Mouse (Mus musculus) kidney, adult 11 months (tissue): ENCODE data around the gene Plcb1.

ENCODE experiments used
- DNase-seq: peaks from one replicate; pipeline ENCODE4 v3.0.0; 2022

Plcb1 gene

GRCm38 (mm10) chr2:134914091-134914550, 128.3 kb downstream of the Plcb1 start:
- peak; percentile 41 for DNase-seq

DNA sequence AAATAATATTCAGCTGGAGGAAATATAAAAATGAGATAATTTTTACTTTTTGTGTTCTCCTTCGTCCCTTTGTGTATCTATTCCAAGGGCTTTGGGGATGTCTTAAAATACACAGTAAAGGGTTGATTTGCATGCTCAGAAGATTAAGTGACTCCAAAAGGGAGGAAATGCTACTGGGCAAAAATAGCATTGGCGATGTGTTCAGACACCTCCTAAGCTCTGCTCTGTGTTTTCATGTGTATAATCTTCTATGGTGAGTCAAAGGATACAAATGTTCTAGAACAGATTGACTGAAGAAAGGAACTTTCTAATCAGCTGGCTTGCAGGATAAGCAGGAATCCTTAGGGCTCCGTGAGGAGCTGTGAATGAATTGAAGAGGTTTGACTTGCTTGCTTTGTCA, 129.2 kb downstream of the Plcb1 start:
- DNase-seq, result no peak

DNA sequence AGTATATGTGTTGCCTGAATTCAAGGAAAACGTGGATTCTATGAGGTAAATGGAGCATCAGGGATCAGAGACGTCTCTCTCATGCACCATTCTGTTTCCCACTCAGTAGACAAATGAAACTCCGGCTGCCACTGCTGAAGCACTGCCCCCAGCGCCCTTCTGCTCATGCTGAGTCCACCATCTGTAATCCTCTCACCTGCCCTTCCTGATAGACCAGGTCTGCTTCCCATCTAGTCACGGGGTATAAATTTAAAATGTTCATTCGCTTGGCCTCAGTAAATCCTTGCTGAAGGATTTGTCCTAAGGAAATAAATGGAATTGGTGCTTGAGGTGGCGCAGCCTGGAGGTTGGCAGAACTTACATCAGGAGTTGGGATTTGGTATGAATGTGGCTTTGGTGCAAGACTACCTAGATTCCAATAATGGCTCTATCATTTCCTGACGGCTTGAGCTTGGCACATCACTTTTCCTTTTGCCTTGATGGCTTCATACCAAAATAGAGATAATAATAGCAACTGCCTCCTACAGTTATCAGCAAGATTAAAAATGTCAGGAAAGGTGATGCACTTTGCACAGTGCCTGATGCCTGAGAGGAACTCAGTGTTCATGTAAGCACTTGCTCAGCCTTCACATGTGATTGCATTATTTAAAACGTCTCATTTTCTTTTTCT, 134.9 kb downstream of the Plcb1 start:
- no peak for DNase-seq

- peak; percentile 55 for DNase-seq
These were observed 136.9 kb downstream of the Plcb1 start for GRCm38 (mm10) chr2:134922636-134923375.

DNA sequence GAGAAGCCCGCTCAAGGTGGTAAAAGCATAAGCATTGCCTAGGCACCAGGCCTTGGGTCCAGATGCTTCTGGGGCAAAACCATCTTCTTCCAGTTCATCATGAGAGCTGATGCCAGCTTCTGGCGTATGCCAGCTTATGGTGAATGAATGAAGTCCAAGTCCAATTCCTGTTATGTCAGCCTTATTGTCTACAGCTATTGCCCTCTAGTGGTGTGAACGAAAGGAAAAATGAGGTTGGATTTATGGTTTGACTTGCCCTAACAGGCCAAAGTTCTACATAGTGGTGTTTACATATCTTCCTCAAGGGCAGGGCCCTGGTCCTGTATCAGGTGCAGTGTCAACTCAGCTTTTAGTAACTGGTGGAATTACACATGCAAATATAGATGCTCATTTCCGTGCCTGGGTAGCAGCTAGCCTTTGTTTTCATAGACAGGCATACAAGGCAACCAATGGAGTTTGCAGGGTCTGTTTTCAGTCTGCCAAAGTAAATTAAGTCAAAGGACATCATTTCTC, 138.3 kb downstream of the Plcb1 start:
- no peak for DNase-seq

GRCm38 (mm10) chr2:134926266-134926665, 140.4 kb downstream of the Plcb1 start:
- no peak for DNase-seq

GRCm38 (mm10) chr2:134927072-134927471, 141.2 kb downstream of the Plcb1 start:
- peak; percentile 37 for DNase-seq

DNA sequence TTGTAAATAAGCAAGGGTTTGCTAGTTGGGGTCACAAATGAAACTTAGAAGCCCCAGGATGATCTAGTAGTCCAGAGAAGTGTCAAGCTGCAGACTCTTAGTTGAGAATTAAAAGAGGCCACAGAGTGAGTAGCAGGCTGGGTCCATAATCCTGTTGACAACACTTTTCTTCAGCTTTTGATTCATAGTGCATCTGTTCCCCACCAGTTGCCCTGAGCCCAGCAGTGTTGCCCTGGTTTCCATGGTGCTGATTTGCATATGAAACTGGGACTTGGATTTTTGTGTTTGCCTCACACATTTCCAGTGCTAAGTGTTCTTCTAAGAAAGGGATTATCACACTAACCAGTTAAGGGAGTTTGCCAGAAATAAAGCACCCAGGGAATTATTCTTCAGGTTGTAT, 143.6 kb downstream of the Plcb1 start:
- DNase-seq, result no peak

DNA sequence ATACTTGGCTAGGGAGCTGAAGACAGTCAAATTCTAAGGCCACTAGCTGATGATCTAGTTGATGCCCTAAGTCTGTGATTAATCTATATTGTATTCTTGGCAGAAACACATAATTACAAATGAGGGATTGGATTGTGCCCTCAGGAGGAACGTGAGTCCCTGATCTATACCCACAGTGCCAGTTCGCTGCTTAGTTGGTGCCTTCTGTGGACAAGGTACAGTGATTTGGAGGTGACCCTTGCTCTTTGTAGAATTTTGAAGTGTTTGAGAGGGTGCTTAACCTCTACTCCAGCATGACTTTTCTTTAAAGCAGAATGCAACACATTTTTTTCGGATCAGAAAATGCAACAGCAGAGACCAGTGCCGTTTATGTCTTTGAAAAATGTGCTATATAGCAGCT, 145.1 kb downstream of the Plcb1 start:
- DNase-seq, result peak; percentile 52

- peak; percentile 81 for DNase-seq
These were observed 146.0 kb downstream of the Plcb1 start for GRCm38 (mm10) chr2:134931756-134932421.

GRCm38 (mm10) chr2:134935469-134935868, 149.6 kb downstream of the Plcb1 start:
- DNase-seq, result no peak

GRCm38 (mm10) chr2:134935970-134936649, 150.2 kb downstream of the Plcb1 start:
- no peak for DNase-seq

- DNase-seq, result no peak
These were observed 151.8 kb downstream of the Plcb1 start for GRCm38 (mm10) chr2:134937666-134938065.

- no peak for DNase-seq
These were observed 156.2 kb downstream of the Plcb1 start for GRCm38 (mm10) chr2:134942039-134942438.

DNA sequence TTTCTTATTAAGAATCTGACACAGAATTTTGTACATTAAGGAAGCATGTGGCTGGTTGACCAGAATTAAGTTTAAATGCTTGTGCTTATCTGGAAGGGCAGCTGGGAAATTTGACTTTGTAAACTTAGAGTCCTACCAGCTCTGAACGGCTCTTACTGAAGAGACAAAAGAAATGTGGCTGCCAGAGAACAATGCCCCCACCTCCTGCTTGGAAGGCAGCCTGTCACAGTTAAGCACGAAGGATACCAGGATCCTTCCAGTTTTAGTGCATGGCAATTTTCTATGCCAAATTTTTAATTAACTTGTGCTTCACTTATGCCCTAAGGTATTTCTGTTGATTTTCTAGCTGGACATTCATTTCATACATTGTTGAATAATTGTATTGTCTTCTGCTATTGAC, 157.1 kb downstream of the Plcb1 start:
- DNase-seq, result no peak

GRCm38 (mm10) chr2:134946331-134946730, 160.5 kb downstream of the Plcb1 start:
- DNase-seq, result no peak

GRCm38 (mm10) chr2:134946911-134947310, 161.0 kb downstream of the Plcb1 start:
- peak; percentile 88 for DNase-seq

GRCm38 (mm10) chr2:134952088-134952487, 166.2 kb downstream of the Plcb1 start:
- no peak for DNase-seq

DNA sequence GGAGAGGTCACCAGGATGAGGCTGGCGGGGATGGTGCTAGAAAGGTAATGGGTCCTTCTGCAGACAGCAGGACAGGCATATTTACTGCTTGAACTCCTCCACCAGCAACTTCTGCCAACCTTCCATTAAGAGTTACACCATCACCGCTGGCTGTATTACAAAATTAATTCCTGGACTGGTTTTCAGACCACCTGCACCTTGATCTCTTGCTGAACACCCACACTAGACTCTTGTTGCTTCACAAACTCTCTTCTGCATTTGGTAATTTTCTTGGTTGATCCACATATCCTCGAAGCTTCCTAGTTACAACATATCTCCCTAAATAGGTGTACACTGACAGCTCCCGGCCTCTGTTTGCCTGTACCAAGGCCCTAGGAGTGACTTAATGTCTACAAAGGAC, 170.6 kb downstream of the Plcb1 start:
- no peak for DNase-seq

- no peak for DNase-seq
These were observed 180.3 kb downstream of the Plcb1 start for GRCm38 (mm10) chr2:134966131-134966530.

- no peak for DNase-seq
These were observed 182.5 kb downstream of the Plcb1 start for GRCm38 (mm10) chr2:134968380-134968779.

GRCm38 (mm10) chr2:134972376-134972775, 186.5 kb downstream of the Plcb1 start:
- DNase-seq, result no peak

GRCm38 (mm10) chr2:134974711-134975110, 188.8 kb downstream of the Plcb1 start:
- DNase-seq, result no peak
